Mouse (Mus musculus): ENCODE data around the gene Cdhr5.

Gene Cdhr5

DNA sequence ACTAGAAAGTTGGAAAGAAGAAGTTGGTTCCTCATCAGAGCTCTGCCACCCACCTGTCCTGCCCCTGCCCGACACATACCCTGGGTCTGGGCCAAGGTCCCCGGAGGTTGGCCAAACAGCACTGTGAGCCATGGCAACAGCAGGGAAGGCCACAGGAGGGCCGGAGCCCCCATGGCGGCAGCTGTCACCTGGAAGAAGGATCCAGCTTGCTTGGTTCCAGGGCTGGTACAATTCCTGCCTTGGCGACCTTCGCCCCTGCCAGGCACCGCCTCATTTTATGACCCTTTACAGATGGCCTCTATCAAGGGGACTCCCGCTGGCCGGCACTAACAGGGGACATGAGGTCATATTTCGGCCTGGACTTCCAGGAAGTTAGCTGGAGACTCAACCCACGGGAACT, at the start of gene Cdhr5:
Gene Cdhr5 (minus strand): TSS at position 241 of the 400 bp plus-strand sequence.
- no peak for DNase-seq (ENCODE audit: low spot score)

DNA sequence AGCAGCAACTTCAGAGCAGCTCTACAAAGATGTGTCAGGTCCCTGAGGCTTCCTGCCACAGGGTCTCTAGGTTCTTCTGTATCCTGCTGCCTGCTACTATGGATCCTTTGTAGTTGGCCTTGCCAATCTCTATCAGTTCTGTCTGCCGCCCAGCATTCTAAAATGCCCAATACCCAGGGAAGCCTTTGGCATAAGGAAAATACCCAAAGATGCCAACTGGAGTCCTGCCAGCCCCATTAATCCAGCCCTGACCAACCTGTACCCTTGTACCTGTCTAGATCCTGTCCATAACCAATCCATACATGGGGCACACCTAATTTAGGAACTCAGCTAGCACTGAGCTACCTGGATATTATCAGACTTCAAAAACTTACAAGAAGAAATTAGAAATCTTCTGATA, 48.1 kb upstream of the Cdhr5 start:
- no peak for DNase-seq (ENCODE audit: low spot score)

DNA sequence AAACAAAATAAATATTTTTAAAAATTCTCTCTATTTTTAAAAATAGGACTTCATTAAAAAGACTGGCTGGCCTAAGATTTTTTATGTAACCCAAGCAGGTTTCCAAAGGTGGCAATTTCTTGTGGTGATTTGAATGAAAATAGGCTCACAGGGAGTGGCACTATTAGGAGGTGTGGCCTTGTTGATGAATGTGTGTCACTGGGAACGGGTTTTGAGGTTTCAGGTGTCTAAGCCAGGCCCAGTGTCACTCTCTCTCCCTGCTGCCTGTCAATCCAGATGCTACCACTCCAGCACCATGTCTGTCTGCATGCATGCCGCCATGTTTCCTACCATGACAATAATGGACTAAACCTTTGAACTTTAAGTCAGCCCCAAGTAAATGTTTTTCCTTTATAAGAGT, 42.9 kb upstream of the Cdhr5 start:
- no peak for DNase-seq (ENCODE audit: low spot score)

GRCm38 (mm10) chr7:141317619-141318132, 41.1 kb upstream of the Cdhr5 start:
- DNase-seq (ENCODE audit: low spot score), result no peak

GRCm38 (mm10) chr7:141315974-141316373, 39.4 kb upstream of the Cdhr5 start:
- no peak for DNase-seq (ENCODE audit: low spot score)

- DNase-seq (ENCODE audit: low spot score), result no peak
Observed at GRCm38 (mm10) chr7:141315076-141315475, 38.5 kb upstream of the Cdhr5 start.

DNA sequence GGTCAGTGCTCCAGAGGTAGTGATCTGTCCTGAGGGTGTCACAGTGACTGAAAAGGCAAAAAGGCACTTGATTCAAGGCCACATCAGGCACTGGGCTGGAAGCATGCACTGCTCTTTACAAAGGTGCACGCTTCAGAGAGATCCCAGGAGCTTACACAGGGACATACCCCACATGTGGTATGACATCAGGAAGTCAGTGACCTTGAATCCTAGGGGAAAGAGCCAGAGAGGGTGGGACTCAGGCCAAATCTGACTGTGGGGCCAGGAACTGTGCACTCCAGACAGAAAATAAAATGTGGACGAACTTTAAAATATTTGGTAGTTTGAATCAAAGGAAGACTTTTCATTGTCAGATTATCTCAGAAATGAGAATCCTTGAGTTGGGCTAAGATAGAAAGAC, 37.8 kb upstream of the Cdhr5 start:
- no peak for DNase-seq (ENCODE audit: low spot score)

- DNase-seq (ENCODE audit: low spot score), result no peak
Observed at GRCm38 (mm10) chr7:141304537-141304936, 28.0 kb upstream of the Cdhr5 start.

DNA sequence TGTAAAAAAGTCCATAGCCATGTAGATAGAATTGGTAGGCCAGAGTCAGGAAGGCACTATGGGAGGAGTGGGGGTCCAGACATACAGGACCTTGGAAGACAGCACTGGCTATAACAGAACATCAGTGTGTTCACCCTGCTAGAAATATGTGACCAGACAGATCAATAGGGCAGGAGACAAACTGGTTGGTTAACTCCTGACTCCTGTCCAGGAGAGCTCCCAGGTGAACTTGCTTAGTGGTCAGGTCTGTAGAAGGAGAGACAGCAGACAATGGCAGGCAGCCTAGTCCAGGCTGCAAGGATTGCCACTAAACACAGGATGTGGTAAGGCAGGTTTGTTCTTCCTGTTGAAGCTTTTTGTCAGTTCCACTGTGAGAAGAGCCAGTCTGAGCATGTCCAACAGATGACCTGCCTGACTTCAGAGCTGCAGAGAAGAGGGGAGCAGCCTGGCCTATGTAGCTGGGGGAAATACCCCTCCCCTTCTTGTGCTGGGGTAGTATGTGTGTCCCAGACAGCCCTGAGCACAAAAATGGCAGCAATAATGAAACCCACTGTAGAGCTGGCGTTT, 26.2 kb upstream of the Cdhr5 start:
- DNase-seq (ENCODE audit: low spot score), result no peak

- DNase-seq (ENCODE audit: low spot score), result no peak
Observed at GRCm38 (mm10) chr7:141301386-141301785, 24.8 kb upstream of the Cdhr5 start.

DNA sequence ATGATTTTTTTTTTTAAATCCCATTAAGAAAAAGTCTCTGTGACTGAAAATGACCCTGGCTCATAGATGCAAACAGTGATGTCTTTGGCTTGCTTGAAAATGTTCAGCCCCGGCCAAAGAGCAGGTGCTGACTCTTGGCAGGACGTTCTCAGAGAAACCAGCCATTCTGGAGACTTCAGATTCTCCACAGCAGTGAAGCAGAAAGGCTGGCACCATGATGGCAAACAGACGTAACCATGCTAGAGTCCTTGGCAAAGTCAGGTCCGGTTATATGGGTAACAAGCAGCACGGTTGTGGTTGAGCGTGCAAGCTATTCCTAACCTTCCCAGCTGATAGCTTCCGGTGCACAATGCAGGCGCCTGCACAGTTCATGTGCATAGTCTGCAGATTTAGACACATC, 22.6 kb upstream of the Cdhr5 start:
- no peak for DNase-seq (ENCODE audit: low spot score)

DNA sequence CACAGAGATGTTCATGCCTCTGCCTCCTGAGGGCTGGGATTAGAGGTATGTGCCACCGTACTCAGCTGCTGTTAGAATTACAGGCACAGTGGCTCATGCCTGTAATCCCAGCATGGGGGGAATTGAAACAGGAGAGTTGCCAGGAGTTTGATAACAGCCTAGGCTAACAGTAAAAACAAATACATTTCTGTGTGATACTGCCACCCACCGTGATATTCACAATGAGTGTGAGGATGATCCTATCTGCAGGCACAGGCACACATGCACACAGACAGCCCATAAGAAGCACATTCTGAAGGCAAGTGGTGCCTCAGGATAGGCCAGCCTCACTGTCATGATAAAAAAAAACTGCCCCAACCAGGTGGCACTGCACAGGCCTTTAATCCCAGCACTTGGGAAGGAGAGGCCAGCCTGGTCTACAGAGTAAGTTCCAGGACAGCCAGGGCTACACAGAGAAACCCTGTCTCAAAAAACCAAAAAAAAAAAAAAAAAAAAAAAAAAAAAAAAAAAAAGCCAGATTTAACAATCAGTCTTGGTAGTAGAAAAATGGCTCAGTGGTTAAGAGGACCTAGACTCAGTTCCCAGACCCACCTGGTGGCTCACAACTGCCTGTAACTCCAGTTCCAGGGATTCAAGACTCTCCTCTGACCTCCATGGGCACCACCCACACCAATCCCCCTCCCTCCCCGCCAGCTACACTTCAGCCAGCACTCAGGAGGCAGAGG, 21.5 kb upstream of the Cdhr5 start:
- DNase-seq (ENCODE audit: low spot score), result no peak

DNA sequence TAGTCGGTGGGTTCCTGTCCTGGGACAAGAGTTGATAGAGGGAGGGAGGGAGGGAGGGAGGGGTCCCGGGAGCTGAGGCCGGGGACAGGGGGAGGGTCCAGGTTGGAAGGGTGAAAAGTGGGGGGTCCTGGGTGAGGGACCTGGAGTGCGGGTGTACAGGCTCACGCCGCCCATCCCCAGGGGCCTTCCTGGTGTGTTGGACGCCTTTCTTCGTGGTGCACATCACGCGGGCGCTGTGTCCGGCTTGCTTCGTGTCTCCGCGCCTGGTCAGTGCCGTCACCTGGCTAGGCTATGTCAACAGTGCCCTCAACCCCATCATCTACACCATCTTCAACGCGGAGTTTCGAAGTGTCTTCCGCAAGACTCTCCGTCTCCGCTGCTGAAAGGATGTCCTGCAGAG, 17.9 kb upstream of the Cdhr5 start:
- DNase-seq (ENCODE audit: low spot score), result no peak

DNA sequence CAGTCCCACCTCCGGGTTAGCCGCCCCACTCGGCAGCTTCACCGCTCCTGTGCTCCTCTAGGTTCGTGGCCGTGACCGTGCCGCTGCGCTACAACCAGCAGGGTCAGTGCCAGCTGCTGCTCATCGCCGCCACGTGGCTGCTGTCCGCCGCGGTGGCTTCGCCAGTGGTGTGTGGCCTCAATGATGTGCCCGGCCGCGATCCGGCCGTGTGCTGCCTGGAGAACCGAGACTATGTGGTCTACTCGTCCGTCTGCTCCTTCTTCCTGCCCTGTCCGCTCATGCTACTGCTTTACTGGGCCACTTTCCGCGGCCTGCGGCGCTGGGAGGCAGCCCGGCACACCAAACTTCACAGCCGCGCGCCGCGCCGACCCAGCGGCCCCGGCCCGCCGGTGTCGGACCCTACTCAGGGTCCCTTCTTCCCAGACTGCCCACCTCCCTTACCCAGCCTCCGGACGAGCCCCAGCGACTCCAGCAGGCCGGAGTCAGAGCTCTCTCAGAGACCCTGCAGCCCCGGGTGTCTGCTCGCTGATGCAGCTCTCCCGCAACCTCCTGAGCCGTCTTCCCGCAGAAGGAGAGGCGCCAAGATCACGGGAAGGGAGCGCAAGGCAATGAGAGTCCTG, 17.4 kb upstream of the Cdhr5 start:
- DNase-seq (ENCODE audit: low spot score), result no peak

DNA sequence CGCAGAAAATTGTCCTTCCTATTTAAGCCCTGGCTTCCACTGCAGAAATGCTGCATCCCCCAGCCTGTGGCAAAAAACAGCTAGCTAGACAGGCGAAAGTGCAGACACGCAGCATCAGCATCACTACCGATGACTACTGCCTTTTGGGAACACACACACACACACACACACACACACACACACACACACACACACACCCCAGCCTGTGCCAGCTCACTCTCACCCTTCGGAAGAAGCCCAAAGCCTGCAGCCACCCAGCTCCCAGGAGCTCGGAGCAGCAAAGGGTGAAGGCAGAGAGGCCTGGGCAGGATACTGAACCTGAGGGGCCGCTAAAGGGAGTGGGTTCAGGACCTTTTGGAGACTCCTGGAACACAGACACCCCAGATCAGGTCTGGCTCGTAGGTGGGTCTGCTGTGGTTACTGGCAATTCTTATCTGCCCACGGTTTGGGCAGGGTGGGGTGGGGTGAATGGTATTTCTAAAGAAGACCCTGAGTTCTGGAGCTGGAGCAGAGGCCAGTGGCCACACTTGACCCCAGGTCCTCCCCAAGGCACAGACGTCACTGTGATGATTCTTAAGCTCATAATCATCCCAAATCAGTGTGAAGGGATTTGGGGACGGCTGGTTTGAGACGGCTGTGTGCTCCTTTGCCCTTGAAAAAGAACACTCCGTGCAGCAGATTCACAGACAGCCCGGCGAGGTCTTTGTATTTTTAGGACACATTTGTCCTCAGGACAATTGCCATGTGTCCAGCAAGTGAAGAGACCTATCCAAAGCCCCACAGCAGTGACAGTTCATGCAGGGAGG, 16.2 kb upstream of the Cdhr5 start:
- no peak for DNase-seq (ENCODE audit: low spot score)

GRCm38 (mm10) chr7:141291921-141292582, 15.5 kb upstream of the Cdhr5 start, which contains the start of gene Drd4:
Drd4 (plus strand) TSS chr7:141292006.
- no peak for DNase-seq (ENCODE audit: low spot score)

DNA sequence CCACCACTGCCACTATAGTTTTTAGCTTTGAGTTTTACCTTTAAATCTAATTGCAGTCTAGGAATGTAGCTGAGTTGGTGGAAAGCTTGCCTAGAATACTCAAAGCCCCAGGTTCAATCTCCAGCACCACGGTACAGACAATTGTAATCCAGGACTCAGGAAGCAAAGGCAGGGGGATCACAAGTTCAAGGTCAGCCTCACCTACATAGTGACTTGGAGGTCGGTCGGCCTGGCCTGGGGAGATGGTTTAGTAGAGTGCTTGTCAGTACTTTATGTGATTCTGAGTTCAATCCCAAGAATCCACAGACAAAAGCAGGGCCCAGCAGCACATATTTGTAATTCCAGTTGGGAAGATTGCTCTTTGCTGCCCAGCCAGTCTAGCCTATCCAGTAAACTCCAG, 11.5 kb upstream of the Cdhr5 start:
- no peak for DNase-seq (ENCODE audit: low spot score)

DNA sequence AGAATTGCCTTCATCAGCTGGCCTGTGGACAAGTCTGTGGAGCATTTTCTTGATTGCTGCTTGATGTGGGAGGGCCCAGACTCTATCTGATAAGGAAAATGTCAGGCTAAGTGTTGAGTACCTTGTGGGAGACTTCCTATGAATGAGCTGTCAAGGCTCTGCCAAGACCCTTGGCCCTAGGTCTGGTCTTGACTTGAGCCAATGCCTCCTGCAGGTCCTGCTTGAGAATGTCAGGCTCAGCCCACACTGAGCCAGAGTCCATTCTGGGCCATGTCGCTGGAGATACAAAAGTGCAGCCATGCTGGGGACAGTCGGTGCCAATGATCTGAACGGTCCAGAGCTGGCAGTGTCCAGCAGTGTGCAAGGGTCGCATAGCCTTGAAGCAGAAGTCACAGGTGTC, 6.2 kb upstream of the Cdhr5 start:
- DNase-seq (ENCODE audit: low spot score), result no peak

DNA sequence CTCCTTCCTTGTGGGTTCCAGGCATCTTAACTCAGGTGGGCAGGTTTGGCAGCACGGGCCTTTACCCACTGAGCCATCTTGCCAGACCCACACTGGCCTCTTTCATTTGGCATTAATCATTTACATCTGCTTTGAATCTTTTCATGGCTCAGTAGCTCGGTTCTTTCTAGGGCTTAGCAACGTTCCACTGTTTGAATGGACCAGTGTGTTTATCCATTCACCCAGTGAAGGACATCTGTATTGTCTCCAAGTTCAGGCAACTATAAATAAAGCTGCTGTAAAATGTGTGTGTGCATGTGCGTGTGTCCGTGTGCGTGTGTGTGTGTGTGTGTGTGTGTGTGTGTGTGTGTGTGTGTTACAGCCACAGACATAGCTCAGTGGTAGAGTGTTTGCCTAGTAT, 4.9 kb upstream of the Cdhr5 start:
- DNase-seq (ENCODE audit: low spot score), result no peak

GRCm38 (mm10) chr7:141278766-141279590, 2.4 kb upstream of the Cdhr5 start, which contains the start of gene Sct:
Sct (minus strand) TSS chr7:141279133.
- no peak for DNase-seq (ENCODE audit: low spot score)

Measured in ovary, postnatal 10 days (tissue).